Mouse (Mus musculus): ENCODE data around the gene Gm47955.
"Not testable (repeated sequence)": the region's sequence is repeated elsewhere in the genome, so short reads cannot be mapped to it uniquely, and the experiment has no call there.

Gm47955 gene

DNA sequence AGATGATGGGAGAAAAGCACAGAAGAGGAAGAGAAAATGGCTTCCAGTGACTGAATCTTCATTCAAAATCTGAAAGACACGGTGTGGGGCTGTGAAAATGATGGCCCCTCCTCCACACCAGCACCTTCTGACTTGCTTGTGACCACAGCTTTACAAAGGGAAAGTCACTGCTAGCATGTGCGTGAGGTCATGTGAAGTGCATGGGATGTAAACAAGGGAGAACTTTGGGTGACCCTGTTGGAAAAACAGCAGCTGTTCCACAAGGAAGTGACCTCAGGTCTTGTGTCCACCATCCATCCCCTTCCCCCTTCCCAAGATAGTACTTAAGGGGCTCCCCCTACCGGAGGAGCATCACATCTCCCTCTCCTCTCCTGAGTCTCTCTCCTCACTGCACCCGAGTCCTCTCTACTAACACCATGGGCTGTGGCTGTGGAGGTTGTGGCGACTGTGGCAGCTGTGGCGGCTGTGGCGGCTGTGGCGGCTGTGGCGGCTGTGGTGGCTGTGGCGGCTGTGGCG is at the start of gene Gm47955:
Gene Gm47955, plus strand, starts transcription at position 417 of the 516 bp plus-strand sequence.
- no peak for DNase-seq (ENCODE audit: low spot score)

- DNase-seq (ENCODE audit: low spot score): no peak
Measured at GRCm38 (mm10) chr1:82913025-82913424, 47.1 kb upstream of the Gm47955 start, which contains the start of gene A030005L19Rik. Gene A030005L19Rik (plus strand): TSS chr1:82913325.

GRCm38 (mm10) chr1:82913434-82913833 is 46.7 kb upstream of the Gm47955 start:
- not testable (repeated sequence) for DNase-seq (ENCODE audit: low spot score)

- DNase-seq (ENCODE audit: low spot score): no peak
Measured at GRCm38 (mm10) chr1:82924650-82925049, 35.4 kb upstream of the Gm47955 start, which contains the start of gene A030014E15Rik. Gene A030014E15Rik (plus strand): TSS chr1:82924917.

DNA sequence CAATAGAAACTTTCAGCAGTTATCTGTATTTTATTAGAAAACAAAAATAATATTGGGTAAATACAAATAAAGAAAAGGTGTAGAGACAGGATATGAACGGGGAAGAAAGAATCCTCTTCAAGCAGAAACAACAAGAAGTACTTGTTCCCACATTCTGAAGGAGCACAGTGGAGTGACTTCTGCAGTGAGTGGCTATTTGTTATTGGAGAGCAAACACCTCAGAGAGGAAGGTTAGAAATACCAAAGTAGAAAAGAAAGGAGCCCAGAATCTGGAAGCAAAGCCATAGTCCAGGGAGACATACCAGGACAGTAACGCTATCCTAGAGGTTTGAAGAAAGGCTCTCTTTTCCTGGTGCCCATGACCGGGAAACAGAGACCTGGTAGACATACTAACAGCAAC is 29.5 kb upstream of the Gm47955 start:
- not testable (repeated sequence) for DNase-seq (ENCODE audit: low spot score)

GRCm38 (mm10) chr1:82931326-82931725 is 28.8 kb upstream of the Gm47955 start, which contains the start of gene Gm6217:
Gene Gm6217 (minus strand): TSS chr1:82931399.
- not testable (repeated sequence) for DNase-seq (ENCODE audit: low spot score)

DNA sequence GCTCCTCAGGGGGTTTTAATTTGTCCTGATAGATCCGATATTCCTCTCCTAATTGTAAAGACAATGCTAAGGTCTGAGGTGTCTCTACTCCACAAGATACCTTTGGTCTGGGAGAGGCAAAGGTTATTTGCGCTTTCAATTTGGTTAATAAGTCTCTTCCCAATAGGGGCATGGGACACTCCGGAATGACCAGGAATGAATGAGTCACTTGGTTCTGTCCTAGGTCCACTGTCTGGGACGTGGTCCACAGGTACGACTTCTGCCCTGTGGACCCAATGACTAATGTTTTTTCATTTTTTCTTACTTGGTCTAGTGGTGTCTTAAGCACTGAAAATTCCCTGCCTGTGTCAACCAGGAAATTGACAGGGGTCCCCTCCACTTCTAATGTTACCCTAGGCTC is 21.4 kb upstream of the Gm47955 start:
- no peak for DNase-seq (ENCODE audit: low spot score)

DNA sequence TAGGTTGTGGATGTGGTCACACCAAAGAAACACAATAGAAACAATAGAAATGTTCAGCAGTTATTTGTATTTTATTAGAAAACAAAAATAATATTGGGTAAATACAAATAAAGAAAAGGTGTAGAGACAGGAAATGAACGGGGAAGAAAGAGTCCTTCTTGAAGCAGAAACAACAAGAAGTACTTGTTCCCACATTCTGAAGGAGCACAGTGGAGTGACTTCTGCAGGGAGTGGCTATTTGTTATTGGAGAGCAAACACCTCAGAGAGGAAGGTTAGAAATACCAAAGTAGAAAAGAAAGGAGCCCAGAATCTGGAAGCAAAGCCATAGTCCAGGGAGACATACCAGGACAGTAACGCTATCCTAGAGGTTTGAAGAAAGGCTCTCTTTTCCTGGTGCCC is 17.6 kb upstream of the Gm47955 start:
- DNase-seq (ENCODE audit: low spot score): not testable (repeated sequence)

GRCm38 (mm10) chr1:82943295-82943694 is 16.8 kb upstream of the Gm47955 start, which contains the start of gene A030003K21Rik:
Gene A030003K21Rik (minus strand): TSS chr1:82943388.
- DNase-seq (ENCODE audit: low spot score): not testable (repeated sequence)

DNA sequence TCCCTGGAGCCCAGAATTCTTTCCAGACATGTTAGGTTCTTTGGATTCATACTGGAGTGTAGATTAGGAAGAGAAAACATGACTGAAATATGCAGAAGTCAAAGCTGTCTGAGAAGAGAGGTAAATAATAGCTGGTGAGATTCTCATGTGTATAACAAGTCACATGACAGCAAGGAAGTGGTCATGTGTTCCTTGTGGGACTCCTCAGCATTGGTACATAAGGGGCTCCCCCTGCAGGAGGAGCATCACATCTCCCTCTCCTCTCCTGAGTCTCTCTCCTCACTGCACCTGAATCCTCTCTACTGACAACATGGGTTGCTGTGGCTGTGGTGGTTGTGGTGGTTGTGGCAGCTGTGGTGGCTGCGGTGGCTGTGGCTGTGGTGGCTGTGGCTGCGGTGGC is 14.1 kb upstream of the Gm47955 start:
- DNase-seq (ENCODE audit: low spot score): not testable (repeated sequence)

DNA sequence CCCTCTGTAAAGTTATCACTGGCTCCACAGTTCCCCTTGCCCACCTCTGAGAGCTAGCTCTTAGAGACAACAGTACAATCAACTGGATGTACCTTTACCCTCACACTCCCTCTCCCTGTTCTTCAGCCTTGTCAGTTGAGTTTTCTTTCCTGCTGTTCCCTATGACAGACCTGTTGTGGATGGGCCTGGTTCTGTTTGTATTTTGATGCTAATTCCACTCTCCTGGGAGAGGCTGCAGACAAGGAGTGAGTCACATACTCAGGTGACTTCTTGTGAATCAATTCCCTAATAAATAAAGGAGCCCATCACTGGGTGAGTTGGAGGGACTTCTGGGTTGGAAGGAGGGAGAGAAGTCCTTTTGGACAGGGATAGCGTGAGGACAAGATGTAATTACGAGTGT is 11.5 kb upstream of the Gm47955 start:
- no peak for DNase-seq (ENCODE audit: low spot score)

DNA sequence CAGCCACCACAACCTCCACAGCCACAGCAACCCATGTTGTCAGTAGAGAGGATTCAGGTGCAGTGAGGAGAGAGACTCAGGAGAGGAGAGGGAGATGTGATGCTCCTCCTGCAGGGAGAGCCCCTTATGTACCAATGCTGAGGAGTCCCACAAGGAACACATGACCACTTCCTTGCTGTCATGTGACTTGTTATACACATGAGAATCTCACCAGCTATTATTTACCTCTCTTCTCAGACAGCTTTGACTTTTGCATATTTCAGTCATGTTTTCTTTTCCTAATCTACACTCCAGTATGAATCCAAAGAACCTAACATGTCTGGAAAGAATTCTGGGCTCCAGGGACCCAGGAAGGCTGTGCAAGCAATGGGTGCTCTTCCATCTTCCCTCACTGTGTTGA is 4.2 kb upstream of the Gm47955 start, which contains the start of gene Gm7544:
Gene Gm7544, minus strand, starts transcription at position 101 of the 400 bp plus-strand sequence.
- DNase-seq (ENCODE audit: low spot score): not testable (repeated sequence)

DNA sequence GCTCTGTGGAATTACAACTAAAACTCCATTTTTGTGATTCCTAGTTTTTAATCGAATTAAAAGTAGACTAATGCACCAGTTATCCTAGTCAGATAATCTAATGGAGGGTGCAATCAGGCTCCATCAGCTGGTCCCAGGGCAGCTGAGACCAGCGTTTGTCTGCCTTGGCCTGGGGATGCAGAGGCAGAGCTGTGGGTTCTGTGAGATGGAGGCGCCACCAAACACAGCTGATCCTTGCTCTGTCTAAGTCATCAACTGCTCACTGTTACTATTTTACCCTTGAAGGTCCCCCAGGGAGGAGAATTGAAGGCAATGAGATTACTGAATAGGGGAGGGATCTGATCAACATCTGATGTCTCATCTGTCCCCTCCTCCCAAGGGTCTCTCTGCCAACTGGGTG is 6.3 kb downstream of the Gm47955 start:
- no peak for DNase-seq (ENCODE audit: low spot score)

GRCm38 (mm10) chr1:82972046-82972445 is 12.0 kb downstream of the Gm47955 start:
- no peak for DNase-seq (ENCODE audit: low spot score)

GRCm38 (mm10) chr1:82973244-82973643 is 13.2 kb downstream of the Gm47955 start:
- no peak for DNase-seq (ENCODE audit: low spot score)

DNA sequence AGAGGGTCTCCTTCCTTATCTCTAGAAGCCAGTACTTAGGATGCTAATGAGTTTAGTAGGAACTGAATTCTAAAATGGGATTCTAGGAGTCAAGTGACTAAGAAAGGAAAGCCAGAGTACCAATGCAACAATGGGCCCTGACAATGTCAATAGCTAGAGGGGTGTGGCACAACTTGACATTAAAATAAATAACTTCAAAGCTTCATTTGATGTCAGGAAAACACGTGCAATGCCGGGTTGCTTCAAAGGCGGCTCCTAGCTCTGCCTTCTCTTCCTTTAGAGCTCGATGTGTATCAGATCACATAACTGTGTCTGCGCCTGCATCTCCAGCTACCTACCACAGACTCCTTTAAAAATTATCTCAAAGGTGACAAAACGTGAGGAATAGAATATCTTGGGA is 13.8 kb downstream of the Gm47955 start:
- no peak for DNase-seq (ENCODE audit: low spot score)

DNA sequence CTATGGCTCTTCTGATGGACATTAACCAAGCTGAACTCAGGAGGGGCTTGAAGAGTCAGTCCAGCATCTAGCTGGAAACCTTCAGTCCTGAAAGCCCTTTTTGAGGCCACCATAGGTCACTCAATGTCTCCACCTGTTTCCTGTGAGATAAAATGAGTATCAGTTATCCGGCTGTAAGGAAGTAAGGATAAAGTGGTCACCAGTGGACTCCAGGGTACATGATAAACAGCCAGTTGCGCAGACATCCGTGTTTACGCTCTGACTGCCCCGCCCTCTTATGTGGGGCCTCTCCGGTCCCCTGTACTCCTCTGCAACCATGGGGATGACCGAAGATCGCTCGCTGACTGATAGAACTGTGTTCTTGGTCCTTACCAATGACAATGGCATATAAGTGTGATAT is 14.3 kb downstream of the Gm47955 start:
- no peak for DNase-seq (ENCODE audit: low spot score)

GRCm38 (mm10) chr1:82975750-82976149 is 15.7 kb downstream of the Gm47955 start:
- DNase-seq (ENCODE audit: low spot score): no peak

GRCm38 (mm10) chr1:82977840-82978239 is 17.8 kb downstream of the Gm47955 start:
- no peak for DNase-seq (ENCODE audit: low spot score)

GRCm38 (mm10) chr1:82986738-82987137 is 26.7 kb downstream of the Gm47955 start:
- no peak for DNase-seq (ENCODE audit: low spot score)

- peak; percentile 85 for DNase-seq (ENCODE audit: low spot score)
Measured at GRCm38 (mm10) chr1:82987530-82988198, 27.6 kb downstream of the Gm47955 start.

GRCm38 (mm10) chr1:82991062-82991461 is 31.0 kb downstream of the Gm47955 start:
- no peak for DNase-seq (ENCODE audit: low spot score)

GRCm38 (mm10) chr1:82991596-82991995 is 31.5 kb downstream of the Gm47955 start:
- no peak for DNase-seq (ENCODE audit: low spot score)

DNA sequence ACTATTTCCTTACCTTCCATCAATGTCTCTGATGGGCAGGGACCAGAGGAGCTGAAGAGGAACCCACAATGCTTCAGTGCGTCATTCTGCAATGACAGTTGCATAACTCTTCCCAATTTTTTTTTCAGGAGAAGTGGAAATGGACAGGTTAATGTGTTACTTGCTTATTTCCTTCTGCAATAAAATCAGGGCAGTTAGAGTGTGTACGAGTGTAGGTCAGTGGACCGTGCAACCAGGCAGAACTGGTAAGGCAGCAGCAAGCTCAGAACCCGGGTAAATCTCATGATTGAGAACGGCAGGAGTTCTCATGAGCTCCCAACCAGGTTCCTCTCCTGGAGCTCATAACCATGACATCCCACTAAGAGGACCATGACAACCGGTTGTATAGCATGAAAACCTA is 32.0 kb downstream of the Gm47955 start:
- no peak for DNase-seq (ENCODE audit: low spot score)

Measured in retina, embryonic 14.5 days (tissue).